Mouse (Mus musculus): ENCODE data around the gene 4932411N23Rik.
"Not testable (repeated sequence)": the region's sequence is repeated elsewhere in the genome, so short reads cannot be mapped to it uniquely, and the experiment has no call there.

4932411N23Rik gene

DNA sequence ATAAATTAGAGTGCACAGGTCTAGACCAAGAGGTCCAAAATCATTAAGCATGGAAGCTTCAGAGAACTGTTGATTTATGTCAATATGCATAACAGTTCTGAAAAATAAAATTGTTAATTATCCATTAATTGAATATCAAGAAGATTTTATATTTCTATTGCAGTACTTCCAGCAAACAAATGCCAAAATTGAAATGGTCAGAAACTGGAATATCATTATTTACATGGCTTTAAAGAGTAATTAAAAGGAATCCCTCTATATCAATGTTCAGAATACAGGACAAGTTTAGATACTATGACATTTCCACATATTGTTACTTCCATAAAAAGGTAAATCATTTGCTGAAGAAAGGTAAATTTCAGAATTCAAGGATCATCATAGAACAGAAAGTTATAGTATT, at the start of gene 4932411N23Rik:
4932411N23Rik (minus strand) TSS at position 101 of the 400 bp plus-strand sequence.
- no peak for DNase-seq

DNA sequence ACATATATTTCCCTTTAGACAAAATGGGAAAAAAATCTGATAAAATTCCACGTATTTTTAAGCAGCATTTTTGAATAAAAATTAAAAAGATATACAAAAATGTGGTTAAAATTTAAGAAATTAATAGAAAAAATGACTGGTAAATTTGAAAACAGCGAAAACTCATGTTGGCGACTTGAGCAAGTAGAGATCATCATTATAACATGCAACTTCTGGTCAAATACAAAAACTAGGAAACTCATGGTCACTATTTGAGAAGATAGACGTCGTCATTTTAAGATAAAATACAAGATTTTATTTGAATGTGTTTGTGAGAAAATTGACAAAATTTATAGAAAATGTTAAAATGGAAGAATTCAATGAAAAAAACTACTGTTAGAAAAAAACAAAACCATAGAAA, 35.8 kb downstream of the 4932411N23Rik start:
- DNase-seq, result no peak

DNA sequence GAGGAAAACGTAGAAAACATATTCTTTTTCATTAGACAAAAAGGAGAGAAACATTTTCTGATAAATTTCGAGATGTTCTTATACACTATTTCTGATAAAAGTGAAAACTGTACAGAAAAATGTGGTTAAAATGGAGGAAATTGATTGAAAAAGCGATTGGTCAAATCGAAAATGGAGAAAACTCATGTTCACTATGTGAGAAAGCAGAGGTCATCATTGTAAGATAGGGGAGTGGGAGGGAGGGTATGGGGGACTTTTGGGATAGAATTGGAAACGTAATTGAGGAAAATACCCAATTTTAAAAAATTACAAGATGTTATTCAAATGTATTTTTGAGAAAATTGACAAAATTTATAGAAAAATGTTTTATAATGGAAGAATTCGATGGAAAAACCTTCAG, 38.0 kb downstream of the 4932411N23Rik start:
- not testable (repeated sequence) for DNase-seq

DNA sequence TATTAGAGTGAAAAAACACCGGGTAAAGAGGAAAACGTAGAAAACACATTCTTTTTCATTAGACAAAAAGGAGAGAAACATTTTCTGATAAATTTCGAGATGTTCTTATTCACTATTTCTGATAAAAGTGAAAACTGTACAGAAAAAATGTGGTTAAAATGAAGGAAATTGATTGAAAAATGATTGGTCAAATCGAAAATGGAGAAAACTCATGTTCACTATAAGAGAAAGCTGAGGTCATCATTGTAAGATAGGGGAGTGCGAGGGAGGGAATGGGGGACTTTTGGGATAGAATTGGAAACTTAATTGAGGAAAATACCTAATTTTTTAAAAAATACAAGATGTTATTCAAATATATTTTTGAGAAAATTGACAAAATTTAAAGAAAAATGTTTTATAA, 40.8 kb downstream of the 4932411N23Rik start:
- DNase-seq, result not testable (repeated sequence)

DNA sequence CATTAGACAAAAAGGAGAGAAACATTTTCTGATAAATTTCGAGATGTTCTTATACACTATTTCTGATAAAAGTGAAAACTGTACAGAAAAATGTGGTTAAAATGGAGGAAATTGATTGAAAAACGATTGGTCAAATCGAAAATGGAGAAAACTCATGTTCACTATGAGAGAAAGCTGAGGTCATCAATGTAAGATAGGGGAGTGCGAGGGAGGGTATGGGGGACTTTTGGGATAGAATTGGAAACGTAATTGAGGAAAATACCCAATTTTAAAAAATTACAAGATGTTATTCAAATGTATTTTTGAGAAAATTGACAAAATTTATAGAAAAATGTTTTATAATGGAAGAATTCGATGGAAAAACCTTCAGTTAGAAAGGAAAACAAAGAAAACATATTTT, 42.2 kb downstream of the 4932411N23Rik start:
- not testable (repeated sequence) for DNase-seq
